ENCODE assay signal across 8 mouse cellular contexts in the genomic region with DNA sequence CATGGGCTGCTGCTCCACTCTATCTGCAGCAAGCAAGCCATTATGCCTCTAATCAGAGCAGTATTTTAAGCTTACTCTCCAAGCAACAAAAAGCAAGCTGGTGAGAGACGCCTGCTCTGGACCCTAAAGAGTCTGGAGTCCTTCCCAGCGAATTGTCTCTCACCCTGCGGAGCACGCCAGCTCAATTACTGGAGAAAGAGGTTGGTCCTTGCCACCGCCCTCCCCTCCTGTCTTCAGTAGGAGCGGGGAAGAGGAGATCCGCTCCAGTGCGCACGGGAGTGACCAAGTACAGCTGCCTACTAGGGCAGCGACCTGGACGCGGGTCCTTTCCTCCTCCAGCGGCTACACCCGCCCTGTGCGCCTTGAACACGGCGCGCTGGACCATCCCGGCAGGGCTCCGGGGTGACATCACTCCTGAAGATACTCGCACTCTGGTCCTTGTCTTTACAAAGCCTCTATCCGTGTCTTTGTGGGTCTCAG. TPM values are rescaled to one million over a fixed set of nuclear protein-coding genes. Genes with fewer than 3 reads are reported as not detected.
DNase-seq lines count a peak whose midpoint lies in the region; ATAC-seq and TF ChIP-seq lines count a peak whose summit lies in the region.

Luzp2 (plus strand) TSS at position 127 of the 480 bp plus-strand sequence.

- no peaks in the 10 kb centered on the region for H3K9me3 ChIP-seq in lung, postnatal 0 days (ENCODE audit: low read length)
- H3K9me3 ChIP-seq in neural tube, embryonic 14.5 days (ENCODE audit: control insufficient read depth, low read length) = no peaks in the 10 kb centered on the region

- H3K27ac ChIP-seq in lung, postnatal 0 days (ENCODE audit: low read length) = no peak within 1 kb of the TSS
- H3K27ac ChIP-seq in neural tube, embryonic 14.5 days (ENCODE audit: low read depth, low read length) = peak within 1 kb of the TSS; percentile 28

- no peaks in the 10 kb centered on the region for H3K4me1 ChIP-seq in lung, postnatal 0 days (ENCODE audit: insufficient read depth, low read depth, low read length)
- H3K4me1 ChIP-seq in neural tube, embryonic 14.5 days (ENCODE audit: control insufficient read depth, insufficient read depth, low read length) = 0 out of 2 replicates have a peak, but pooled peaks cover 2% of the 10 kb centered on the region

- no peak for TF ChIP-seq CTCF in lung, postnatal 0 days (IDR thresholded peaks at IDR 0.05)

- H3K36me3 ChIP-seq in lung, postnatal 0 days (ENCODE audit: insufficient read depth, low read length) = no peaks in the 10 kb centered on the region
- H3K36me3 ChIP-seq in neural tube, embryonic 14.5 days (ENCODE audit: control insufficient read depth, insufficient read depth, low read length) = no peaks in the 10 kb centered on the region

- WGBS in lung, postnatal 0 days = 1% methylated on average over 21 of the region's 22 CpGs
- under 1% methylated on average over 22 of the region's 22 CpGs for WGBS in neural tube, embryonic 14.5 days

- intact Hi-C loops in left cerebral cortex, postnatal 14 days (cut with DNase I) = no loop called here

- H3K27me3 ChIP-seq in lung, postnatal 0 days (replicated peaks; ENCODE audit: insufficient read depth, low read length) = no peaks in the 10 kb centered on the region
- no peaks in the 10 kb centered on the region for H3K27me3 ChIP-seq in neural tube, embryonic 14.5 days (ENCODE audit: control insufficient read depth, insufficient read depth, low read length)

- H3K9ac ChIP-seq in lung, postnatal 0 days (replicated peaks; ENCODE audit: low read depth) = no peak within 1 kb of the TSS
- peak within 1 kb of the TSS; percentile 48 for H3K9ac ChIP-seq in neural tube, embryonic 14.5 days (replicated peaks; ENCODE audit: low read depth, low read length)

- no peak for TF ChIP-seq EP300 in lung, postnatal 0 days (IDR thresholded peaks at IDR 0.05)

- H3K4me3 ChIP-seq in lung, postnatal 0 days (ENCODE audit: low read depth, low read length) = no peak within 1 kb of the TSS
- peak within 1 kb of the TSS; percentile 58 for H3K4me3 ChIP-seq in neural tube, embryonic 14.5 days (ENCODE audit: low read depth, low read length)

- no peak for ATAC-seq in lung, postnatal 0 days
- ATAC-seq in neural tube, embryonic 14.5 days (ENCODE audit: low read depth) = peak; percentile 90

- H3K4me2 ChIP-seq in lung, postnatal 0 days (replicated peaks; ENCODE audit: low read depth, low read length) = peak within 1 kb of the TSS; percentile 27
- H3K4me2 ChIP-seq in neural tube, embryonic 14.5 days (ENCODE audit: low read depth, low read length) = peak within 1 kb of the TSS; percentile 87

- no peak for DNase-seq in lung, postnatal 0 days (ENCODE audit: low spot score)
- no peak for DNase-seq in lung, postnatal 4 days
- peak; percentile 15 to 18 for DNase-seq in cerebellum, postnatal 36 days
- DNase-seq in frontal cortex, postnatal 14 days (ENCODE audit: low spot score in 2 of 2) = peak; percentile 22 to 39
- DNase-seq in left cerebral cortex, postnatal 14 days (ENCODE audit: low spot score in 2 of 2) = peak; percentile 6 to 23
- DNase-seq in thymus, postnatal 10 days (ENCODE audit: low spot score in 2 of 2) = no peak
- no peak for DNase-seq in lung, postnatal 10 days

RNA-seq across cellular contexts. Expression of gene Luzp2, which starts in this region (rescaled TPM):
- polyA plus RNA-seq in lung, postnatal 0 days (2015; fragmentation: Nextera tagmentation; extraction: Ambion mirVana) = 0.02 and 0.14 TPM in 2 replicates
- 10 to 100 TPM; 89.0 to 97.9 TPM for total RNA-seq in left cerebral cortex, postnatal 14 days (2021)
- 27.5 and 33.3 TPM in 2 replicates for polyA plus RNA-seq in neural tube, embryonic 14.5 days (2014; fragmentation: Nextera tagmentation; extraction: Ambion mirVana)

Comparison
In these comparisons a context has a peak if more than half of its experiments do, and no peak if none do; other contexts are left out.
1. RNA of gene Luzp2 (polyA plus RNA-seq): 27.5 to 33.3 TPM in neural tube, embryonic 14.5 days; 0.02 to 0.14 TPM in lung, postnatal 0 days; every median in the first group is over 10 times any median in the second.
2. DNase-seq: peak in cerebellum, postnatal 36 days (2 of 2), frontal cortex, postnatal 14 days (2 of 2) and left cerebral cortex, postnatal 14 days (2 of 2); none in lung, postnatal 0 days (single experiment), lung, postnatal 4 days (0 of 2), thymus, postnatal 10 days (0 of 2) and lung, postnatal 10 days (single experiment).